18 mouse cellular contexts compared by ENCODE assay signal in the genomic region with DNA sequence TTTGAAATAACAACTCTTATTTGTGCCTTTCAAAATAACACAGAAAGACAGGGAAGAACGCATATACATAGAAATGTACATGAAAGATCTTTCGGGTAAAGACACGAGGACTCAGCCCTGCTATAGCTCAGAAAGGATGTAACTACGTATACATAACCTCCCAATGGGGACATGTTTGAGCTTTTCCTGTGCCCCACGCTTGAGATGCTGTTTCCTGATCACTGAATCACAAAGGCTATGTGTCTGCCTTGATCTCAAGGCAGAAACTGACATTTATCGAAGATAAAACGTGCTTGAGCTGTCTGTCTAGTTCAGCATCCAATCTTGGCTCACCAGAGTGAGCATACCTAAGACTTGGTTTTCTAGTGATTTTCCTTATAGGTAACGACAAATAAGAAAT.
DNase-seq lines count a peak whose midpoint lies in the region; ATAC-seq lines count a peak whose summit lies in the region.
"Had no signal": no experiment of that assay in that cellular context is flagged by ENCODE, and none has a peak within 500 bp of the region (broad histone marks: within the 10 kb centered on the region; RNA-seq: fewer than 3 reads in every experiment).

No protein-coding gene starts in this region.

- peak; percentile 28 for DNase-seq in retina, postnatal 1 day
- DNase-seq in retina, embryonic 14.5 days (ENCODE audit: low spot score) = no peak
- peak; percentile 78 for DNase-seq in CD4-positive, CD25-positive, alpha-beta regulatory T cell, adult 2 months (ENCODE audit: low read depth, low spot score)
- DNase-seq in induced T-regulatory cell, adult 2 months (ENCODE audit: low read depth) = peak; percentile 70
- DNase-seq in thymus, postnatal 25 days = peak; percentile 15
- no peak for DNase-seq in right cerebral cortex, adult 2 months (ENCODE audit: low spot score in 2 of 2)
- DNase-seq: adrenal gland, postnatal 14 days; B cell, adult 2 months; cerebellum, adult 2 months; cerebellum, postnatal 14 days; embryo, embryonic 11 days; gastrocnemius, adult 2 months; gastrocnemius, postnatal 25 days; heart, adult 11 months; heart, postnatal 10 days had no signal

- no peak for ATAC-seq in granulocyte monocyte progenitor cell, adult 5-6 weeks (replicated peaks; ENCODE audit: poor library complexity, severe bottlenecking)
- ATAC-seq: forebrain, embryonic 14.5 days; hindbrain, postnatal 0 days had no signal

Comparison
In these comparisons a context has a peak if more than half of its experiments do, and no peak if none do; other contexts are left out.
1. DNase-seq: peak in retina, postnatal 1 day (single experiment), CD4-positive, CD25-positive, alpha-beta regulatory T cell, adult 2 months (single experiment), induced T-regulatory cell, adult 2 months (single experiment) and thymus, postnatal 25 days (single experiment); none in retina, embryonic 14.5 days (single experiment) and right cerebral cortex, adult 2 months (0 of 2).